Mouse (Mus musculus) cortical plate, adult 2 months (tissue): ENCODE measurements around the gene Zfp280c. TPM values are rescaled to one million over a fixed set of nuclear protein-coding genes. Genes with fewer than 3 reads are reported as not detected.

ENCODE experiments used
- H3K27ac ChIP-seq: fragments of 200-500 bp; 2 replicates; pipeline ENCODE4 v1.5.1; 2012; ENCODE audit warnings: low read length, control low read depth, inconsistent platforms; ENCODE audit not compliant: insufficient read depth
- H3K4me1 ChIP-seq: fragments of 200-500 bp; 2 replicates; pipeline ENCODE4 v1.6.1; 2011; ENCODE audit warnings: low read length; ENCODE audit not compliant: control insufficient read depth, insufficient read depth
- H3K4me3 ChIP-seq: fragments of 200-500 bp; 2 replicates; pipeline ENCODE4 v1.5.1; 2011; ENCODE audit warnings: mild to moderate bottlenecking, low read length, control low read depth; ENCODE audit not compliant: insufficient read depth
- CTCF ChIP-seq: fragments of 200-500 bp; IDR thresholded peaks from 2 replicates; pipeline ENCODE4 v1.5.1; 2011; ENCODE audit warnings: mild to moderate bottlenecking, control low read depth, low read length; ENCODE audit not compliant: insufficient read depth; ENCODE audit errors: extremely low read depth
- POLR2A ChIP-seq: fragments of 200-500 bp; IDR thresholded peaks from 2 replicates; pipeline ENCODE4 v1.6.1; 2011; ENCODE audit warnings: mild to moderate bottlenecking, low read length, control low read depth; ENCODE audit not compliant: insufficient read depth; ENCODE audit errors: extremely low read depth
- polyA plus RNA-seq: library from polyadenylated mRNA; depleted of rRNA; stranded (reverse); fragments of >200 nt; gene quantifications from 2 replicates; pipeline ENCODE4 v1.2.3, GENCODE M21; 2012

The Zfp280c gene
- polyA plus RNA-seq, 1 experiment, result 29.1 TPM

GRCm38 (mm10) chrX:48532175-48532574 is 62.1 kb downstream of the Zfp280c start:
- Histone ChIP-seq H3K27ac (no peak overlapping the region), H3K4me1 (no peaks in the 10 kb centered on the region), H3K4me3 (no peak overlapping the region)
- no peak for TF ChIP-seq POLR2A
- peak; percentile 82 for TF ChIP-seq CTCF

DNA sequence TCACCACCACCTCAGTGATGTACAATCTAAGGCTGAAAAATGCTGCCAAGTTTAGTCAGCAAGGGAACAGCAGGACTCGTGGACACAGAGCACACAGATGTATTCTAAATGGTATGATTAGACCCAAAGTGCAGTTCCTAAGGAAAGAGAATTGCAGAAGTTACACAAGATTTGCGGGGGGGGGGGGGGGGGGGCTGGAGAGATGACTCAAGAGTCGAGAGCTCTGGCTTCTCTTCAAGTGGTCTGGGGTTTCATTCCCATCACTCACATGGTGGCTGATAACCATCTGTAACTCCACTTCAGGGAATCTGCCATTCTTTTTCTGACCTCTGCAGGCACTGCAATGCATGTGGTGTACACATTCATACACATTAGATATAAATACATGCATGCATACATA is 67.9 kb downstream of the Zfp280c start:
- Histone ChIP-seq H3K27ac (no peak overlapping the region), H3K4me3 (no peak overlapping the region), H3K4me1 (peaks cover 2% of the 10 kb centered on the region; the same call in 1 of the 2 replicates)
- TF ChIP-seq CTCF (no peak), POLR2A (no peak)

GRCm38 (mm10) chrX:48525866-48526265 is 68.4 kb downstream of the Zfp280c start:
- no peak overlapping the region for H3K4me3 ChIP-seq
- TF ChIP-seq CTCF (no peak), POLR2A (no peak)
- no peak overlapping the region for H3K27ac ChIP-seq
- H3K4me1 ChIP-seq, result peaks cover 2% of the 10 kb centered on the region; the same call in 1 of the 2 replicates

GRCm38 (mm10) chrX:48525332-48525731 is 69.0 kb downstream of the Zfp280c start:
- H3K27ac ChIP-seq, result 0 out of 2 replicates have a peak overlapping the region, but pooled peaks have one; percentile 7
- no peak for TF ChIP-seq CTCF
- no peak for TF ChIP-seq POLR2A

DNA sequence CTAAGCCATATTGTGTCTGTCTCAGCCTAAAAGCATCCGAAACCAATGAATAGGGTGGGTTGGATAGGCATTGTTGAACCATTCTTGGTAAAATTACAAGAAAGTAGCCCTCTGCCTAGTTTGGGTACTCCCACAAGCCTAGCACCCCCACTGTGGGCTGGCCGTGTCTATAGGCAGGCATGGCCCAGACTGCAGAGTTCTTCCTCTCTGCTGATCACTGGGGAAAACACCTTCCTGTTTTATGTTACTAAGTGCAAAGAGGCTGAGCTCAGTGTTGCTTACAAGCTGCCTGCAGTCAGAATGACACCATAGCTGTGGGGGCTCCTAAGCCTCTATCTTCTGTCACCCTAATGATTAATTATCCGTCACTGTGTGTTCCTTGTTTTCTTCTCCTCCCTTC is 70.8 kb downstream of the Zfp280c start:
- H3K4me3 ChIP-seq, result no peak overlapping the region
- no peak overlapping the region for H3K27ac ChIP-seq
- H3K4me1 ChIP-seq, result peaks cover 2% of the 10 kb centered on the region; the same call in 1 of the 2 replicates
- TF ChIP-seq CTCF (no peak), POLR2A (no peak)

More at GRCm38 (mm10) chrX:48525332-48525731, 69.0 kb downstream of the Zfp280c start:
- H3K4me1 ChIP-seq, result peaks cover 2% of the 10 kb centered on the region; the same call in 1 of the 2 replicates
- H3K4me3 ChIP-seq, result no peak overlapping the region

DNA sequence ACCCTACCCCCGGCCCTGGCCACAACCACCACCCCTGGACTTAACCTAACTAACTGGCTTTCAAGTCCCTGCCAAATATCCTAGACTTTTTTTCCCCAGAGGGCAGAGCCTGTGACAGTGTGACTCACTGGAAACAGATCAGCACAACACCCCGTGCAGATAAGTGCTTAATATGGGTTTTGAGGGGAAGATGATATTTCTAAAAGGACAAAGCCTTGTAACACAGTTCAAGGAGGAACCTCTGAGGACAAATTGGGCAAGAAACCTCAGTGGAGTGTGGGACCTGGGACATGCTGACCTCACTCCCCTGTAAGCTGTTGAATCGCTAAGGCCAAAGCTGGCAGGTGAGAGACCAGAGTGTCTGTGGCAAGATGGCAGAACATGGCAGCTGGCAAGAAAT is 72.7 kb downstream of the Zfp280c start:
- peaks cover 2% of the 10 kb centered on the region; the same call in 1 of the 2 replicates for H3K4me1 ChIP-seq
- no peak for TF ChIP-seq POLR2A
- no peak for TF ChIP-seq CTCF
- H3K27ac ChIP-seq, result no peak overlapping the region
- H3K4me3 ChIP-seq, result no peak overlapping the region; the same call in 1 of the 2 replicates

GRCm38 (mm10) chrX:48519549-48520085 is 74.7 kb downstream of the Zfp280c start:
- Histone ChIP-seq H3K4me3 (peak overlapping the region; percentile 89), H3K4me1 (no peaks in the 10 kb centered on the region), H3K27ac (peak overlapping the region; percentile 87)
- TF ChIP-seq POLR2A, result no peak
- TF ChIP-seq CTCF, result no peak

GRCm38 (mm10) chrX:48518808-48519548 is 75.3 kb downstream of the Zfp280c start, which contains the start of gene Rab33a:
Rab33a (plus strand) TSS chrX:48519285.
- Histone ChIP-seq H3K27ac (peak within 1 kb of the TSS; percentile 87), H3K4me1 (no peaks in the 10 kb centered on the region), H3K4me3 (peak within 1 kb of the TSS; percentile 89)
- TF ChIP-seq POLR2A (peak; percentile 39; the same call in 1 of the 2 replicates), CTCF (no peak)

GRCm38 (mm10) chrX:48518211-48518807 is 76.0 kb downstream of the Zfp280c start:
- TF ChIP-seq CTCF (no peak), POLR2A (0 out of 2 replicates have a peak, but pooled peaks have one; percentile 18)
- H3K4me1 ChIP-seq, result no peaks in the 10 kb centered on the region
- H3K27ac ChIP-seq, result peak overlapping the region; percentile 87; the same call in 1 of the 2 replicates
- peak overlapping the region; percentile 89 for H3K4me3 ChIP-seq
